In genomic region chr3:131259392-131259965, GRCm38 (mm10) we compare ENCODE assay signal across 14 mouse cellular contexts. TPM values are rescaled to one million over a fixed set of nuclear protein-coding genes. Genes with fewer than 3 reads are reported as not detected.
"Had no signal": no experiment of that assay in that cellular context is flagged by ENCODE, and none has a peak within 500 bp of the region (broad histone marks: within the 10 kb centered on the region; RNA-seq: fewer than 3 reads in every experiment).

No protein-coding gene starts in this region.

- DNase-seq: kidney, postnatal 25 days; lung, adult 2 months; lung, postnatal 36 days; midbrain, embryonic 14.5 days; thymus, postnatal 4 days had no signal

- H3K4me2 ChIP-seq: liver, embryonic 11.5 days; liver, embryonic 15.5 days; neural tube, embryonic 12.5 days had no signal

- H3K27me3 ChIP-seq: liver, embryonic 15.5 days; neural tube, embryonic 12.5 days had no signal

- H3K4me3 ChIP-seq: left cerebral cortex, adult 2 months; limb, embryonic 10.5 days; liver, embryonic 15.5 days; midbrain, embryonic 10.5 days; neural tube, embryonic 12.5 days had no signal

- H3K27ac ChIP-seq: left cerebral cortex, adult 2 months; limb, embryonic 10.5 days; liver, embryonic 15.5 days; midbrain, embryonic 10.5 days; neural tube, embryonic 12.5 days; stomach, postnatal 0 days had no signal

- H3K36me3 ChIP-seq: neural tube, embryonic 12.5 days had no signal

- H3K9me3 ChIP-seq: limb, embryonic 10.5 days; liver, embryonic 15.5 days; neural tube, embryonic 12.5 days had no signal

- H3K4me1 ChIP-seq: limb, embryonic 10.5 days; liver, embryonic 15.5 days; neural tube, embryonic 12.5 days had no signal

- H3K9ac ChIP-seq: liver, embryonic 15.5 days; neural tube, embryonic 12.5 days had no signal

- ATAC-seq: lung, postnatal 0 days had no signal

RNA-seq across cellular contexts. Expression of gene Cyp2u1, which starts 43.5 kb away (rescaled TPM):
- total RNA-seq: neutrophil, adult 5-6 weeks had no signal
